Mouse (Mus musculus) heart, embryonic 16.5 days (tissue): ENCODE data around the gene Arl15. TPM values are rescaled to one million over a fixed set of nuclear protein-coding genes. Genes with fewer than 3 reads are reported as not detected.

ENCODE experiments used
- ATAC-seq: fragments of 200-750 bp; cut with Nextera tagmentation; replicated peaks from 2 replicates; pipeline ENCODE4 v1.8.0; 2017; ENCODE audit warnings: moderate number of reproducible peaks; ENCODE audit not compliant: insufficient read depth, low FRiP score; ENCODE audit errors: extremely low read depth
- H3K27ac ChIP-seq: fragments of 300-500 bp; sonication (generic); 2 replicates; pipeline ENCODE4 v1.5.1; 2014; ENCODE audit warnings: mild to moderate bottlenecking, low read length, control low read depth, moderate library complexity
- H3K27me3 ChIP-seq: fragments of 300-500 bp; sonication (generic); 2 replicates; pipeline ENCODE4 v1.6.1; 2014; ENCODE audit warnings: low read length, mixed read lengths; ENCODE audit not compliant: control insufficient read depth, insufficient read depth
- H3K36me3 ChIP-seq: fragments of 300-500 bp; sonication (generic); 2 replicates; pipeline ENCODE4 v1.6.1; 2014; ENCODE audit not compliant: control insufficient read depth, insufficient read depth
- H3K4me1 ChIP-seq: fragments of 300-500 bp; sonication (generic); 2 replicates; pipeline ENCODE4 v1.6.1; 2014; ENCODE audit warnings: low read length, mixed read lengths; ENCODE audit not compliant: control insufficient read depth, insufficient read depth
- H3K4me2 ChIP-seq: fragments of 300-500 bp; sonication (generic); 2 replicates; pipeline ENCODE4 v1.6.1; 2014; ENCODE audit warnings: low read depth, mild to moderate bottlenecking, control low read depth, low read length
- H3K4me3 ChIP-seq: fragments of 300-500 bp; sonication (generic); 2 replicates; pipeline ENCODE4 v1.5.1; 2014; ENCODE audit warnings: mild to moderate bottlenecking, control low read depth, low read length
- H3K9ac ChIP-seq: fragments of 300-500 bp; sonication (generic); 2 replicates; pipeline ENCODE4 v1.6.1; 2014; ENCODE audit warnings: low read length, control low read depth
- H3K9me3 ChIP-seq: fragments of 300-500 bp; sonication (generic); replicated peaks from 2 replicates; pipeline ENCODE4 v1.6.1; 2016; ENCODE audit warnings: low read length; ENCODE audit not compliant: control insufficient read depth
- WGBS: fragments of 180-500 bp; shearing (Covaris S2); extraction: QIAGEN DNeasy Blood & Tissue Kit; methylation state at CpG from one replicate; pipeline ENCODE4 v1.1.7; 2014; 5-methylcytosine and 5-hydroxymethylcytosine counted together
- polyA plus RNA-seq: library from polyadenylated mRNA; unstranded; fragments of >200 nt; fragmentation: Nextera tagmentation; extraction: Ambion mirVana; gene quantifications from 2 replicates; pipeline ENCODE4 v1.2.1, GENCODE M21; 2015

Gene Arl15
- polyA plus RNA-seq, 1 experiment from 2014 or later: 8.8 TPM

GRCm38 (mm10) chr13:113858667-113859391, 64.5 kb downstream of the Arl15 start:
- H3K9me3 ChIP-seq: no peaks in the 10 kb centered on the region
- 37% methylated on average over 13 of the region's 13 CpGs for WGBS
- H3K36me3 ChIP-seq: no peaks in the 10 kb centered on the region
- no peak overlapping the region for H3K9ac ChIP-seq
- no peak overlapping the region for H3K27ac ChIP-seq
- H3K4me1 ChIP-seq: peaks cover 17% of the 10 kb centered on the region
- H3K27me3 ChIP-seq: no peaks in the 10 kb centered on the region
- no peak overlapping the region for H3K4me3 ChIP-seq
- H3K4me2 ChIP-seq: no peak overlapping the region
- ATAC-seq: no peak

- Histone ChIP-seq H3K4me2 (no peak overlapping the region), H3K27me3 (no peaks in the 10 kb centered on the region), H3K36me3 (no peaks in the 10 kb centered on the region), H3K4me1 (peaks cover 17% of the 10 kb centered on the region), H3K27ac (no peak overlapping the region), H3K4me3 (no peak overlapping the region), H3K9ac (no peak overlapping the region), H3K9me3 (no peaks in the 10 kb centered on the region)
- ATAC-seq: no peak
- 83% methylated on average over 11 of the region's 11 CpGs for WGBS
These were observed 65.1 kb downstream of the Arl15 start for GRCm38 (mm10) chr13:113859392-113859776.

- no peaks in the 10 kb centered on the region for H3K27me3 ChIP-seq
- no peak overlapping the region for H3K4me3 ChIP-seq
- no peak for ATAC-seq
- H3K27ac ChIP-seq: no peak overlapping the region
- no peaks in the 10 kb centered on the region for H3K36me3 ChIP-seq
- WGBS: 90% methylated on average over 4 of the region's 4 CpGs
- no peak overlapping the region for H3K9ac ChIP-seq
- H3K4me2 ChIP-seq: no peak overlapping the region
- H3K4me1 ChIP-seq: peaks cover 16% of the 10 kb centered on the region
- H3K9me3 ChIP-seq: no peaks in the 10 kb centered on the region
These were observed 66.5 kb downstream of the Arl15 start for GRCm38 (mm10) chr13:113860816-113861215.

- H3K27me3 ChIP-seq: no peaks in the 10 kb centered on the region
- no peaks in the 10 kb centered on the region for H3K9me3 ChIP-seq
- no peak overlapping the region for H3K4me2 ChIP-seq
- H3K9ac ChIP-seq: no peak overlapping the region
- no peak overlapping the region for H3K27ac ChIP-seq
- H3K36me3 ChIP-seq: no peaks in the 10 kb centered on the region
- WGBS: 78% methylated on average over 9 of the region's 9 CpGs
- H3K4me1 ChIP-seq: peaks cover 16% of the 10 kb centered on the region
- no peak for ATAC-seq
- H3K4me3 ChIP-seq: no peak overlapping the region
These were observed 66.9 kb downstream of the Arl15 start for GRCm38 (mm10) chr13:113861231-113861630.

GRCm38 (mm10) chr13:113862951-113863350, 68.6 kb downstream of the Arl15 start:
- Histone ChIP-seq H3K4me1 (peaks cover 16% of the 10 kb centered on the region), H3K27me3 (no peaks in the 10 kb centered on the region), H3K9me3 (no peaks in the 10 kb centered on the region), H3K4me3 (no peak overlapping the region), H3K9ac (no peak overlapping the region), H3K36me3 (no peaks in the 10 kb centered on the region), H3K4me2 (no peak overlapping the region), H3K27ac (no peak overlapping the region)
- ATAC-seq: no peak
- WGBS: 78% methylated on average over 10 of the region's 10 CpGs

GRCm38 (mm10) chr13:113863688-113864087, 69.4 kb downstream of the Arl15 start:
- Histone ChIP-seq H3K27ac (no peak overlapping the region), H3K4me2 (no peak overlapping the region), H3K9ac (no peak overlapping the region), H3K4me1 (peaks cover 16% of the 10 kb centered on the region), H3K9me3 (no peaks in the 10 kb centered on the region), H3K27me3 (no peaks in the 10 kb centered on the region), H3K4me3 (no peak overlapping the region), H3K36me3 (no peaks in the 10 kb centered on the region)
- 61% methylated on average over 10 of the region's 10 CpGs for WGBS
- no peak for ATAC-seq

GRCm38 (mm10) chr13:113864278-113864677, 70.0 kb downstream of the Arl15 start:
- no peak for ATAC-seq

GRCm38 (mm10) chr13:113864893-113865292, 70.6 kb downstream of the Arl15 start:
- Histone ChIP-seq H3K4me2 (no peak overlapping the region), H3K27me3 (no peaks in the 10 kb centered on the region), H3K36me3 (no peaks in the 10 kb centered on the region), H3K9me3 (no peaks in the 10 kb centered on the region), H3K9ac (no peak overlapping the region), H3K27ac (no peak overlapping the region), H3K4me3 (no peak overlapping the region), H3K4me1 (peaks cover 12% of the 10 kb centered on the region)
- ATAC-seq: no peak
- 51% methylated on average over 1 of the region's 1 CpGs for WGBS

More at GRCm38 (mm10) chr13:113864278-113864677, 70.0 kb downstream of the Arl15 start:
- Histone ChIP-seq H3K4me3 (no peak overlapping the region), H3K9me3 (no peaks in the 10 kb centered on the region), H3K4me1 (peaks cover 12% of the 10 kb centered on the region), H3K27ac (no peak overlapping the region), H3K27me3 (no peaks in the 10 kb centered on the region), H3K4me2 (no peak overlapping the region), H3K9ac (no peak overlapping the region), H3K36me3 (no peaks in the 10 kb centered on the region)
- WGBS: 59% methylated on average over 7 of the region's 7 CpGs

GRCm38 (mm10) chr13:113865378-113865777, 71.1 kb downstream of the Arl15 start:
- H3K27ac ChIP-seq: no peak overlapping the region
- H3K36me3 ChIP-seq: no peaks in the 10 kb centered on the region
- H3K9ac ChIP-seq: no peak overlapping the region
- 61% methylated on average over 6 of the region's 6 CpGs for WGBS
- H3K4me1 ChIP-seq: peaks cover 12% of the 10 kb centered on the region
- no peak for ATAC-seq
- H3K4me2 ChIP-seq: no peak overlapping the region
- H3K9me3 ChIP-seq: no peaks in the 10 kb centered on the region
- no peak overlapping the region for H3K4me3 ChIP-seq
- H3K27me3 ChIP-seq: no peaks in the 10 kb centered on the region
